Comparison of ENCODE assay signal across 13 mouse cellular contexts in genomic region chr5:111120298-111120697, GRCm38 (mm10).
A peak's percentile ranks its signal among the peaks of the same experiment; 100 is the strongest.
DNase-seq lines count a peak whose midpoint lies in the region; ATAC-seq lines count a peak whose summit lies in the region.
"Had no signal": no experiment of that assay in that cellular context is flagged by ENCODE, and none has a peak within 500 bp of the region (broad histone marks: within the 10 kb centered on the region; RNA-seq: fewer than 3 reads in every experiment).

No protein-coding gene starts in this region.

- WGBS in hindbrain, embryonic 15.5 days: 65% methylated on average over 7 of the region's 7 CpGs
- 78% methylated on average over 7 of the region's 7 CpGs for WGBS in hindbrain, embryonic 11.5 days
- 32% methylated on average over 7 of the region's 7 CpGs for WGBS in limb, embryonic 15.5 days

- no peaks in the 10 kb centered on the region for H3K36me3 ChIP-seq in hindbrain, embryonic 15.5 days
- no peaks in the 10 kb centered on the region for H3K36me3 ChIP-seq in hindbrain, embryonic 11.5 days (ENCODE audit: control insufficient read depth, insufficient read depth, low read length)
- H3K36me3 ChIP-seq in limb, embryonic 15.5 days: no peaks in the 10 kb centered on the region
- H3K36me3 ChIP-seq: liver, embryonic 15.5 days had no signal

- peak overlapping the region; percentile 12; the same call in 1 of the 2 replicates for H3K27ac ChIP-seq in hindbrain, embryonic 15.5 days (replicated peaks)
- no peak overlapping the region for H3K27ac ChIP-seq in hindbrain, embryonic 11.5 days (ENCODE audit: low read depth, low read length)
- peak overlapping the region; percentile 65 for H3K27ac ChIP-seq in limb, embryonic 15.5 days
- H3K27ac ChIP-seq: liver, embryonic 15.5 days had no signal

- H3K4me3 ChIP-seq in hindbrain, embryonic 15.5 days: no peak overlapping the region
- H3K4me3 ChIP-seq in hindbrain, embryonic 11.5 days (ENCODE audit: low read depth, low read length): no peak overlapping the region
- no peak overlapping the region for H3K4me3 ChIP-seq in limb, embryonic 15.5 days
- H3K4me3 ChIP-seq: liver, embryonic 15.5 days had no signal

- ATAC-seq in hindbrain, embryonic 15.5 days (ENCODE audit: low FRiP score, low read depth): no peak
- ATAC-seq in hindbrain, embryonic 11.5 days (ENCODE audit: low FRiP score): no peak
- ATAC-seq in limb, embryonic 15.5 days (ENCODE audit: insufficient number of reproducible peaks, low FRiP score, low TSS enrichment, low read depth): peak; percentile 68; the same call in 1 of the 2 replicates

- DNase-seq in hindbrain, embryonic 11.5 days (ENCODE audit: low spot score): no peak
- peak; percentile 61 for DNase-seq in cerebellum, adult 11 months
- DNase-seq in cerebellum, adult 8-10 months: peak; percentile 68
- no peak for DNase-seq in left cerebral cortex, adult 9 months (ENCODE audit: low spot score in 2 of 2)
- no peak for DNase-seq in MN1 (ENCODE audit: low spot score)
- DNase-seq: gastrocnemius, postnatal 36 days; heart, postnatal 14 days; kidney, adult 18-20 months; retina, postnatal 1 day; thymus, adult 18-20 months had no signal

- H3K4me2 ChIP-seq in hindbrain, embryonic 15.5 days: no peak overlapping the region
- H3K4me2 ChIP-seq in hindbrain, embryonic 11.5 days (replicated peaks; ENCODE audit: low read depth, low read length): no peak overlapping the region
- peak overlapping the region; percentile 10; the same call in 1 of the 2 replicates for H3K4me2 ChIP-seq in limb, embryonic 15.5 days
- H3K4me2 ChIP-seq: liver, embryonic 15.5 days had no signal

- peaks cover 54% of the 10 kb centered on the region for H3K4me1 ChIP-seq in hindbrain, embryonic 15.5 days (replicated peaks)
- peaks cover 9% of the 10 kb centered on the region for H3K4me1 ChIP-seq in hindbrain, embryonic 11.5 days (replicated peaks; ENCODE audit: control insufficient read depth, insufficient read depth, low read length)
- H3K4me1 ChIP-seq in limb, embryonic 15.5 days: peaks cover 43% of the 10 kb centered on the region
- H3K4me1 ChIP-seq: liver, embryonic 15.5 days had no signal

- no peaks in the 10 kb centered on the region for H3K27me3 ChIP-seq in hindbrain, embryonic 15.5 days
- H3K27me3 ChIP-seq in hindbrain, embryonic 11.5 days (ENCODE audit: control insufficient read depth, insufficient read depth, low read length): no peaks in the 10 kb centered on the region
- H3K27me3 ChIP-seq in limb, embryonic 15.5 days: 0 out of 2 replicates have a peak, but pooled peaks cover 4% of the 10 kb centered on the region
- H3K27me3 ChIP-seq: liver, embryonic 15.5 days had no signal

- no peak overlapping the region for H3K9ac ChIP-seq in hindbrain, embryonic 15.5 days
- H3K9ac ChIP-seq in hindbrain, embryonic 11.5 days (ENCODE audit: low read depth, low read length): no peak overlapping the region
- H3K9ac ChIP-seq in limb, embryonic 15.5 days: no peak overlapping the region
- H3K9ac ChIP-seq: liver, embryonic 15.5 days had no signal

- H3K9me3 ChIP-seq in hindbrain, embryonic 15.5 days: no peaks in the 10 kb centered on the region
- H3K9me3 ChIP-seq in hindbrain, embryonic 11.5 days (ENCODE audit: control insufficient read depth, low read length): no peaks in the 10 kb centered on the region
- no peaks in the 10 kb centered on the region for H3K9me3 ChIP-seq in limb, embryonic 15.5 days
- H3K9me3 ChIP-seq: liver, embryonic 15.5 days had no signal

Comparison
In these comparisons a context has a peak if more than half of its experiments do, and no peak if none do; other contexts are left out.
1. DNase-seq: peak in cerebellum, adult 11 months (single experiment) and cerebellum, adult 8-10 months (single experiment); none in hindbrain, embryonic 11.5 days (single experiment), left cerebral cortex, adult 9 months (0 of 2) and MN1 (single experiment).